Mouse (Mus musculus) ES-Bruce4 (cell line): ENCODE results near the gene Zfp511. TPM values are rescaled to one million over a fixed set of nuclear protein-coding genes. Genes with fewer than 3 reads are reported as not detected.
A peak's percentile ranks its signal among the peaks of the same experiment; 100 is the strongest.

Experiments used
- H3K27ac ChIP-seq: 2 replicates; pipeline ENCODE4 v1.5.1; 2012; ENCODE audit warnings: low read length, inconsistent platforms; ENCODE audit not compliant: insufficient read depth
- H3K27me3 ChIP-seq: 2 replicates; pipeline ENCODE4 v1.6.1; 2012; ENCODE audit warnings: mild to moderate bottlenecking, low read length, inconsistent platforms; ENCODE audit not compliant: control insufficient read depth, poor library complexity, insufficient read depth, severe bottlenecking
- H3K36me3 ChIP-seq: 2 replicates; pipeline ENCODE4 v1.6.1; 2012; ENCODE audit warnings: inconsistent platforms, mild to moderate bottlenecking, low read length, moderate library complexity; ENCODE audit not compliant: control insufficient read depth, poor library complexity, insufficient read depth, severe bottlenecking
- H3K4me1 ChIP-seq: one replicate; pipeline ENCODE4 v1.8.1; 2011; ENCODE audit warnings: low read length; ENCODE audit not compliant: control insufficient read depth, insufficient read depth
- H3K4me3 ChIP-seq: 2 replicates; pipeline ENCODE4 v1.5.1; 2011; ENCODE audit warnings: low read depth, mild to moderate bottlenecking, low read length
- H3K9ac ChIP-seq: 2 replicates; pipeline ENCODE4 v1.6.1; 2012; ENCODE audit warnings: low read depth, mild to moderate bottlenecking, inconsistent platforms; ENCODE audit not compliant: poor library complexity, severe bottlenecking
- H3K9me3 ChIP-seq: replicated peaks from 2 replicates; pipeline ENCODE4 v1.6.1; 2012; ENCODE audit warnings: mild to moderate bottlenecking, low read length, inconsistent platforms; ENCODE audit not compliant: control insufficient read depth, poor library complexity, insufficient read depth, severe bottlenecking
- CTCF ChIP-seq: IDR thresholded peaks from one replicate; pipeline ENCODE4 v1.8.1; 2011; ENCODE audit warnings: low read depth, low read length
- EP300 ChIP-seq: IDR thresholded peaks from 2 replicates; pipeline ENCODE4 v1.6.1; 2011; ENCODE audit warnings: low read depth, low read length; ENCODE audit not compliant: insufficient read depth
- POLR2A ChIP-seq: IDR thresholded peaks from one replicate; pipeline ENCODE4 v1.8.1; 2011; ENCODE audit warnings: low read length; ENCODE audit not compliant: insufficient read depth
- polyA plus RNA-seq: library from polyadenylated mRNA; stranded (reverse); fragments of >200 nt; gene quantifications from 2 replicates; pipeline ENCODE4 v1.2.4, GENCODE M21; 2011; ENCODE audit warnings: low read depth; ENCODE audit not compliant: missing spikeins, insufficient read depth, insufficient read length

Zfp511 gene
- polyA plus RNA-seq, 1 experiment: 25.4 TPM

DNA sequence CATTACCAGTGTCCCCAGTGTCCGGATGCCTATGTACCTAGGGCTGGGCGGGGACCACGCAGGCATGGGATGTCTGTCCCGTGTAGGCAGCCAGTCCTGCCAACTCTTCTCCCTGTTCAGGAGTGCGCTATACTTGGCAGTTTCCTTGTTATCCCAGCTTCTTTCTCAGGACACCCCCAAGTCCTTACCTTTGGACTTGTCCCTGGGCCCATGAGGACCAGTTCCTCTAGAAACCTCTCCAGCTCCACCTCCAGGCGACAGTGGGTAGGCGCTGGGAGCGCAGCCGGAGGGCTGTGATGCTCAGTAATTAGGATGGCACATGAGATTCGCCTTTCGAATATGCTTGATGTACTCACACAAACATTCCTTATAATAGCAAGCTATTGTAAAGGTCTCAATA is 26.1 kb downstream of the Zfp511 start:
- no peaks in the 10 kb centered on the region for H3K36me3 ChIP-seq
- H3K4me3 ChIP-seq: no peak overlapping the region
- no peak overlapping the region for H3K9ac ChIP-seq
- H3K9me3 ChIP-seq: no peaks in the 10 kb centered on the region
- H3K4me1 ChIP-seq: no peaks in the 10 kb centered on the region
- peaks cover 10% of the 10 kb centered on the region for H3K27me3 ChIP-seq
- TF ChIP-seq POLR2A (no peak), EP300 (no peak), CTCF (peak; percentile 52)
- no peak overlapping the region for H3K27ac ChIP-seq

DNA sequence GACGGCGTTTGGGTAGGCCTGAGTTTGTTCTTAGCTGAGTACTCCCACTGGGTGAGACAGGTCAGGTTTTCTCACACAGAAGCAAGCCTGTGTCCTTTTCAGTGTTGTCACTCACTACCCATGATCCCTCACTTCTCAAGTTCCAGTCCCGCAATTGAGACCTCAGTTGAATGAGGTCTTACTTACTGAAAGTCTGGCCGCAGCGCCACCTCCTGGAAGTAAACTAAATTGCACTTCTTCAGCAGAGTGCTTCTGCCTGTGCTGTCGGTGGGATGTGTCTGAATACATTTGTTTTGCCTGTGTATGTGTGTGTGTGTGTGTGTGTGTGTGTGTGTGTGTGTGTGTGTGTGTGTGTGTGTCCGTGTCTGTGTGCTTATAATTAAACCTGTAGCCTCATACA is 26.9 kb downstream of the Zfp511 start:
- no peaks in the 10 kb centered on the region for H3K9me3 ChIP-seq
- peaks cover 10% of the 10 kb centered on the region for H3K27me3 ChIP-seq
- H3K4me3 ChIP-seq: no peak overlapping the region
- no peak overlapping the region for H3K9ac ChIP-seq
- H3K27ac ChIP-seq: no peak overlapping the region
- H3K4me1 ChIP-seq: no peaks in the 10 kb centered on the region
- no peaks in the 10 kb centered on the region for H3K36me3 ChIP-seq
- TF ChIP-seq EP300 (no peak), CTCF (peak; percentile 73)

DNA sequence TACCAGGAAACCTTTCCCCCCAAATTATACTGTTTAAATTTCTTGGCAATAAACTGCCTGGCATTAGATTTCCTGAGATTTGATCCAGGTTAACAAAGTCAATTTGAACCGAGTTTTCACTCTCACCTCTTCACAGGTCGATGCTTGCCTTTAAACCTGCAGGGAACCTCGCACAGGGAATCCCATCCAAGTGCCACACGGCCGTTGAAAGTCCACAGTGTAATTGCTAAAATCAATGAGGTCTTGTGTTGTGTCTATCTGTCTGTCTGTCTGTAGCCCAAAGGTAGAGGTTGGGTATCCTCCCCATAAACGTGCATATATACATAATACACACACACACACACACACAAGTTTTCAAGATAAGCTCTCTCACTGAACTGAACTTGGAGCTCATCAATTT is 31.2 kb downstream of the Zfp511 start:
- TF ChIP-seq EP300: no peak
- TF ChIP-seq CTCF: no peak
- no peak for TF ChIP-seq POLR2A
- H3K27me3 ChIP-seq: no peaks in the 10 kb centered on the region

DNA sequence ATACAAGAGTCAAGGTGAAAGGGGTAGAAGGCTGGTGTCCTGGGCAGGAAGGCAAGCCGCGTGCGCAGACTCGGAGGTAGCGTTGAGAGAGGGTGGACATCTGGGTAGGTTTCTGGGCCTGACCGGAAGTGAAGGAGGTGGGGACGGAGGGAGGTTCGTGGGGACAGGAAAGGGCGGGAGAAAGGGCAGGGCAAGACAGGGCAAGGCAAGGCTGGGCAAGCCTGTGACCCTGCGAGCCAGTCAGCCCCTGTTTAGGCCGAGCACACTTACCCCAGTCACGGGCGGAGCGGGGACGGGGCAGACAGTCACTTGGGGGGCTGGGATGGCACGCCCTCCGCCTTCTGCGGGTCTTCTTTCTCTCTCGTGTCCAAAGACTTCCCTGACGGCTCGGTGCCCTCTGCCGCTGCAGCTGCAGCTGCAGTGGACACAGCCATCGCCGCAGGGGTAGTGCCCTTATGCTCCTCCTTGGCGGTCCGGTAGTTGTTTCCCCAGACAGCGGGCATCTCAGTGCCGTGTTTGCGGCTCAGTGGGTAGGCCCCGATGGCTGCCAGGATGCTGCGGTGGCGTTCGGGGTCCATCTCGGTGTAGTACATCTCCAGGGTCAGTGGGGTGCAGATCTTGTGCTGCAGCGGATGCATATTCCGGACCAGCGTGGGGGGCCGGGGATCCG is 34.0 kb downstream of the Zfp511 start:
- Histone ChIP-seq H3K27ac (no peak overlapping the region), H3K36me3 (no peaks in the 10 kb centered on the region), H3K4me3 (peak overlapping the region; percentile 62), H3K4me1 (no peaks in the 10 kb centered on the region), H3K9me3 (no peaks in the 10 kb centered on the region), H3K9ac (peak overlapping the region; percentile 44), H3K27me3 (no peaks in the 10 kb centered on the region)
- TF ChIP-seq CTCF (no peak), EP300 (0 out of 2 replicates have a peak, but pooled peaks have one; percentile 28), POLR2A (peak; percentile 20)

More for the DNA sequence above, 31.2 kb downstream of the Zfp511 start:
- Histone ChIP-seq H3K27ac (no peak overlapping the region), H3K4me3 (no peak overlapping the region), H3K9ac (no peak overlapping the region), H3K9me3 (no peaks in the 10 kb centered on the region), H3K36me3 (no peaks in the 10 kb centered on the region), H3K4me1 (no peaks in the 10 kb centered on the region)

DNA sequence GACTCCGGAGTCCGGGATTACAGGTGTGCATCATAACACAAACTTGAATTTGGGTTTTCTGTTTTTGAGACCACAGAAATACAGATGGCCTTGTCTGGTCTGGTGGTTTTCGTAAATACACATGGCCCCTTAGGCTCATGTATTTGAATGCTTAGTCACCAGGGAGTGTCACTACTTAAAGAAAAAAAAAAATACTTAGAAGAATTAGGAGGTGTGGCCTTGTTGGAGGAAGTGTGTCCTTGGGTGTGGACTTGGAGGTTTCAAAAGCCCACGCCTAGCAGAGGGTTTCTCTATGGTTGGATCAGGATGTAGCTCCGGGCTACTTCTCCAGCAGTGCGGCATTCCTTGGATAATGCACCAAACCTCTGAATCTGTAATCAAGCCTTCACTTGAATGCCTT is 41.5 kb downstream of the Zfp511 start:
- Histone ChIP-seq H3K9ac (no peak overlapping the region), H3K4me3 (no peak overlapping the region), H3K4me1 (no peaks in the 10 kb centered on the region), H3K27ac (0 out of 2 replicates have a peak overlapping the region, but pooled peaks have one; percentile 38), H3K27me3 (no peaks in the 10 kb centered on the region), H3K9me3 (no peaks in the 10 kb centered on the region), H3K36me3 (no peaks in the 10 kb centered on the region)
- no peak for TF ChIP-seq POLR2A
- TF ChIP-seq EP300: 0 out of 2 replicates have a peak, but pooled peaks have one; percentile 13

DNA sequence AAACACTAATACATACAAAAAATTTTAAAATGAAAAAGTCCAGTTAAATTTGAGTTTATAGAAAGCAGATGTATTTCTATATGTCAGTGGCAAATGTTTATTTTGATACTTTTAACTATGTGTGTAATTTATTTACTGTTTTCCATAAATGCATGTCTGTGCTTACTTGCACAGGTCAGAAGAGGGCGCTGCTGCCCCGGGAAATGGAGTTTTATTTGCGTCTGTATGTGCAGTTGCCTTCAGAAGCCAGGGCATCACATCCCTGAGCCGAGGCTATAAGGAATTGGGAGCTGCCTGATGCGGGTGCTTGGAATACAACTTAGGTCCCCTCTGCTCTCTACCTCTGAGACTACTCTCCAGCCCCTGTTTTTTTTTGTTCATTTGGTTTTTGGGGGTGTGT is 42.5 kb downstream of the Zfp511 start:
- Histone ChIP-seq H3K9ac (no peak overlapping the region), H3K36me3 (no peaks in the 10 kb centered on the region), H3K4me3 (no peak overlapping the region), H3K9me3 (no peaks in the 10 kb centered on the region), H3K27ac (no peak overlapping the region), H3K27me3 (no peaks in the 10 kb centered on the region), H3K4me1 (no peaks in the 10 kb centered on the region)
- TF ChIP-seq CTCF (peak; percentile 71), EP300 (no peak), POLR2A (no peak)
